Mouse (Mus musculus) MEL (cell line): ENCODE measurements around the gene Klhl23. TPM values are rescaled to one million over a fixed set of nuclear protein-coding genes. Genes with fewer than 3 reads are reported as not detected.

Experiments
- DNase-seq: peaks from one replicate; pipeline ENCODE4 v3.0.0; 2011; ENCODE audit warnings: low read depth, low spot score
- H3K27ac ChIP-seq: 2 replicates; pipeline ENCODE4 v1.5.1; 2012; ENCODE audit warnings: low read depth, mild to moderate bottlenecking, control low read depth, low read length, moderate library complexity; ENCODE audit not compliant: control insufficient read depth
- H3K27me3 ChIP-seq, 2 experiments: fragments of 150-350 bp in 1 of 2; sonication (generic) in 1 of 2; 2 replicates each; pipeline ENCODE4 v1.6.1; 2012; ENCODE audit warnings: low read length in 2 of 2, mild to moderate bottlenecking in 2 of 2, improper control_type of control experiment in 1 of 2, moderate library complexity in 1 of 2; ENCODE audit not compliant: insufficient read depth in 2 of 2, control insufficient read depth in 1 of 2
- H3K36me3 ChIP-seq, 2 experiments: 2 replicates each; pipeline ENCODE4 v1.6.1; 2012 to 2014; ENCODE audit warnings: low read length in 2 of 2, improper control_type of control experiment in 1 of 2, inconsistent platforms in 1 of 2, mild to moderate bottlenecking in 1 of 2; ENCODE audit not compliant: insufficient read depth in 2 of 2, control insufficient read depth in 1 of 2
- H3K4me1 ChIP-seq, 2 experiments: fragments of 150-350 bp in 1 of 2; sonication (generic) in 1 of 2; 2 replicates each; pipeline ENCODE4 v1.6.1; 2012; ENCODE audit warnings: low read length in 2 of 2, improper control_type of control experiment in 1 of 2, mild to moderate bottlenecking in 1 of 2; ENCODE audit not compliant: insufficient read depth in 2 of 2, control insufficient read depth in 1 of 2
- H3K4me3 ChIP-seq, 2 experiments: fragments of 150-350 bp in 1 of 2; sonication (generic) in 1 of 2; 2 replicates each; pipeline ENCODE4 v1.5.1; 2012; ENCODE audit warnings: low read depth in 2 of 2, low read length in 2 of 2, mild to moderate bottlenecking in 2 of 2, moderate library complexity in 2 of 2, control low read depth in 1 of 2, improper control_type of control experiment in 1 of 2; ENCODE audit not compliant: control insufficient read depth in 1 of 2, insufficient read depth in 1 of 2
- H3K79me2 ChIP-seq: 2 replicates; pipeline ENCODE4 v1.6.1; 2012; ENCODE audit warnings: mild to moderate bottlenecking, low read length, moderate library complexity; ENCODE audit not compliant: control insufficient read depth, poor library complexity, insufficient read depth
- H3K9ac ChIP-seq: 2 replicates; pipeline ENCODE4 v1.6.1; 2012; ENCODE audit warnings: low read depth, mild to moderate bottlenecking, control low read depth, low read length, moderate library complexity; ENCODE audit not compliant: control insufficient read depth, poor library complexity, severe bottlenecking
- H3K9me3 ChIP-seq: fragments of 150-350 bp; sonication (generic); replicated peaks from 2 replicates; pipeline ENCODE4 v1.6.1; 2012; ENCODE audit warnings: mild to moderate bottlenecking, low read length, improper control_type of control experiment, moderate library complexity; ENCODE audit not compliant: insufficient read depth
- CHD1 ChIP-seq: IDR thresholded peaks from 2 replicates; pipeline ENCODE4 v1.6.1; 2012; ENCODE audit warnings: low read depth, mild to moderate bottlenecking, inconsistent platforms, low read length, improper control_type of control experiment
- ELF1 ChIP-seq: IDR thresholded peaks from 2 replicates; pipeline ENCODE4 v1.6.1; 2014; ENCODE audit warnings: low read depth, mild to moderate bottlenecking, inconsistent platforms, low read length, improper control_type of control experiment, moderate library complexity
- ETS1 ChIP-seq: IDR thresholded peaks from 2 replicates; pipeline ENCODE4 v1.6.1; 2012; ENCODE audit warnings: low read depth, mild to moderate bottlenecking, inconsistent platforms, low read length, improper control_type of control experiment, moderate library complexity
- HCFC1 ChIP-seq: IDR thresholded peaks from 2 replicates; pipeline ENCODE4 v1.6.1; 2012; ENCODE audit warnings: low read depth, mild to moderate bottlenecking, inconsistent platforms, low read length, improper control_type of control experiment, moderate library complexity
- JUND ChIP-seq: IDR thresholded peaks from 2 replicates; pipeline ENCODE4 v1.6.1; 2011; ENCODE audit warnings: low read depth, mild to moderate bottlenecking, improper control_type of control experiment, low read length
- MYB ChIP-seq: IDR thresholded peaks from 2 replicates; pipeline ENCODE4 v1.6.1; 2011; ENCODE audit warnings: mild to moderate bottlenecking, low read depth, low read length, improper control_type of control experiment
- POLR2A ChIP-seq, 2 experiments: IDR thresholded peaks; 2 replicates each; pipeline ENCODE4 v1.6.1; 2011 to 2012; ENCODE audit warnings: low read length in 2 of 2, mild to moderate bottlenecking in 2 of 2, control low read depth in 1 of 2, improper control_type of control experiment in 1 of 2, low read depth in 1 of 2, moderate library complexity in 1 of 2; ENCODE audit not compliant: control insufficient read depth in 1 of 2, insufficient read depth in 1 of 2, poor library complexity in 1 of 2
- POLR2AphosphoS5 ChIP-seq: IDR thresholded peaks from 2 replicates; pipeline ENCODE4 v1.6.1; 2012; ENCODE audit warnings: low read depth, borderline replicate concordance, mild to moderate bottlenecking, inconsistent platforms, low read length, moderate library complexity, mixed read lengths
- RAD21 ChIP-seq: IDR thresholded peaks from 2 replicates; pipeline ENCODE4 v1.6.1; 2011; ENCODE audit warnings: mild to moderate bottlenecking, low read depth, low read length, improper control_type of control experiment
- SIN3A ChIP-seq: IDR thresholded peaks from 2 replicates; pipeline ENCODE4 v1.6.1; 2012; ENCODE audit warnings: low read length, improper control_type of control experiment, inconsistent platforms
- SMC3 ChIP-seq: IDR thresholded peaks from 2 replicates; pipeline ENCODE4 v1.6.1; 2011; ENCODE audit warnings: low read depth, low read length, improper control_type of control experiment
- TAL1 ChIP-seq: IDR thresholded peaks from 2 replicates; pipeline ENCODE4 v1.6.1; 2012; ENCODE audit warnings: mild to moderate bottlenecking, inconsistent platforms, low read length, moderate library complexity, mixed read lengths
- TBP ChIP-seq: IDR thresholded peaks from 2 replicates; pipeline ENCODE4 v1.8.0; 2011; ENCODE audit warnings: low read depth, low read length, improper control_type of control experiment
- UBTF ChIP-seq: IDR thresholded peaks from 2 replicates; pipeline ENCODE4 v1.6.1; 2012; ENCODE audit warnings: low read depth, mild to moderate bottlenecking, inconsistent platforms, low read length, improper control_type of control experiment, moderate library complexity, borderline replicate concordance; ENCODE audit not compliant: insufficient read depth
- USF2 ChIP-seq, 2 experiments: IDR thresholded peaks; 2 replicates each; pipeline ENCODE4 v1.6.1; 2011 to 2012; ENCODE audit warnings: improper control_type of control experiment in 2 of 2, low read length in 2 of 2, borderline replicate concordance in 1 of 2, inconsistent platforms in 1 of 2, low read depth in 1 of 2, mild to moderate bottlenecking in 1 of 2; ENCODE audit not compliant: insufficient read depth in 1 of 2
- ZKSCAN1 ChIP-seq: IDR thresholded peaks from 2 replicates; pipeline ENCODE4 v1.6.1; 2012; ENCODE audit warnings: low read depth, mild to moderate bottlenecking, inconsistent platforms, low read length, improper control_type of control experiment, moderate library complexity
- ZMIZ1 ChIP-seq: IDR thresholded peaks from 2 replicates; pipeline ENCODE4 v1.6.1; 2012; ENCODE audit warnings: low read depth, mild to moderate bottlenecking, inconsistent platforms, low read length, improper control_type of control experiment, moderate library complexity
- polyA plus RNA-seq, 2 experiments: library from polyadenylated mRNA; stranded (reverse) in 1 of 2; unstranded in 1 of 2; fragments of >175 nt in 1 of 2; fragments of >200 nt in 1 of 2; gene quantifications; 2 replicates each; pipeline versions ENCODE4 v1.2.1 to v1.2.4; 2012; ENCODE audit warnings: low replicate concordance in 2 of 2, low read depth in 1 of 2; ENCODE audit not compliant: insufficient read length in 2 of 2, insufficient read depth in 1 of 2, missing spikeins in 1 of 2
- total RNA-seq: library from RNA; depleted of rRNA; stranded (reverse); fragments of 300-350 nt; gene quantifications from 2 replicates; pipeline ENCODE4 v1.2.3, GENCODE M21; 2012

Klhl23 gene
- total and polyA plus RNA-seq, 3 experiments: 24.8 to 238 (median 31.4) TPM

DNA sequence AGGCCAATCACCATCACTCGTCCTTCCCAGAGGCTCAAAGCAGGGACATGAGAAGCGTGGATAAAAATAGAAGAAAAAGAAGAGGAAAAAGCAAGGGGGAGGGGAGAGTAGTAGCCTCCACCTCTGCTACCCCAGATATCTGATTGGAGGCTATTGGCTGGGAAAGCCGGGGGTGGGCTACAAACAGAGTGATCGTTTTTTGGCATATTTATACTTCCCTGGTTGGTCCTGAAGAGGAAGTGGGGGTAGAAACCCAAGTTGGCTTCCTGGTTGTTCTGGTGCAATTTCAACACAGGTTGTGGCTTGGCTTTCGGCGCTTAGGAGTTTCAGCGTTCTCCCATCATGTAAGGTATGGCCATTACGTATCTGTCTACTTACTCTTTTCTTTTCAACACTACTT is at the start of gene Klhl23 (continued):
- peak; percentile 23; the same call in 1 of the 2 replicates for TF ChIP-seq MYB
- no peak for TF ChIP-seq TAL1
- TF ChIP-seq JUND: no peak

DNA sequence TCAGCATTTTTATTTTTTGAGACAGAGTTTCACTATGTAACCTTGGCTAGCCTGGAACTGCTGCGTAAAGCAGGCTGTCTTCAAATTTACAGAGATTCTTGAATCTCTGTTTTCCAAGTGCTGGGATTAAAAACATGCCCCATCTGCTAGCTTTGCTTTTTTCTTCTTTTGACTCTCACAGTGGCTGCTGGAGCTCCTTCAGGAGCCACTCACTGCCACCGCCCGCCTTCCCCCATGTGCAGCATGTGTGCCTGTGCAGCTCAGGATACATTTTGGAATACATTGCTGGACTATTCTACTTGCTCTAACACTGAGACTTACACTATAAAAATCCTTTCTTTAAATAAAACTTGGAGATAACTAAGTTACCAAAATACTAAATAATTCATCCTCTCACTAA is 48.4 kb upstream of the Klhl23 start:
- H3K9me3 ChIP-seq: no peaks in the 10 kb centered on the region
- TF ChIP-seq SIN3A (no peak), SMC3 (no peak), USF2 (IDR thresholded peaks at IDR 0.05; ENCODE audit: borderline replicate concordance in 1 of 2, insufficient read depth in 1 of 2, low read depth in 1 of 2, low read length in 2 of 2) (no peak), HCFC1 (no peak), ELF1 (no peak), ZKSCAN1 (no peak), ZMIZ1 (no peak), ETS1 (no peak), CHD1 (no peak), TBP (no peak), POLR2A (IDR thresholded peaks at IDR 0.05; ENCODE audit: control insufficient read depth in 1 of 2, insufficient read depth in 1 of 2, low read depth in 1 of 2, low read length in 2 of 2, poor library complexity in 1 of 2) (no peak), UBTF (no peak), POLR2AphosphoS5 (no peak), RAD21 (no peak)
- TF ChIP-seq, all 39 proteins: peak for 0

More for the DNA sequence above, 48.4 kb upstream of the Klhl23 start:
- peaks cover 0 to 4% of the 10 kb centered on the region in 2 experiments; a peak in 1 of 4 replicates for H3K36me3 ChIP-seq
- H3K79me2 ChIP-seq: no peaks in the 10 kb centered on the region; the same call in 1 of the 2 replicates
- H3K27ac ChIP-seq: no peak overlapping the region
- no peak overlapping the region for H3K9ac ChIP-seq
- no peaks in the 10 kb centered on the region for H3K27me3 ChIP-seq
- H3K4me3 ChIP-seq: no peak overlapping the region
- DNase-seq: no peak
- H3K4me1 ChIP-seq: peaks cover 4 to 5% of the 10 kb centered on the region in 2 experiments; a peak in 3 of 4 replicates
